Mouse (Mus musculus) bone marrow macrophage, adult 2 months (primary cell): ENCODE data around the gene Abhd5.

Experiments used
- CTCF ChIP-seq: IDR thresholded peaks from 2 replicates; pipeline ENCODE4 v1.5.1; 2012; ENCODE audit warnings: low read depth, mild to moderate bottlenecking, low read length, moderate library complexity
- POLR2A ChIP-seq: IDR thresholded peaks from 2 replicates; pipeline ENCODE4 v1.6.1; 2012; ENCODE audit warnings: mild to moderate bottlenecking, low read depth, low read length, borderline replicate concordance

GRCm38 (mm10) chr9:122310613-122311049, 40.8 kb upstream of the Abhd5 start:
- TF ChIP-seq CTCF (peak; percentile 97), POLR2A (no peak)
